Mouse (Mus musculus) liver, adult (tissue): ENCODE measurements around the gene Sh3d19.

Source experiments
- GATA4 ChIP-seq: IDR thresholded peaks from 2 replicates; pipeline ENCODE4 v1.6.1; 2014; ENCODE audit warnings: mild to moderate bottlenecking, low read length; ENCODE audit not compliant: insufficient replicate concordance

Gene Sh3d19

GRCm38 (mm10) chr3:86011373-86011772, 40.5 kb downstream of the Sh3d19 start:
- TF ChIP-seq GATA4, result no peak

GRCm38 (mm10) chr3:86011833-86012232, 40.9 kb downstream of the Sh3d19 start:
- no peak for TF ChIP-seq GATA4

GRCm38 (mm10) chr3:86013837-86014236, 42.9 kb downstream of the Sh3d19 start:
- peak; percentile 63; the same call in 1 of the 2 replicates for TF ChIP-seq GATA4

GRCm38 (mm10) chr3:86016965-86017364, 46.1 kb downstream of the Sh3d19 start:
- no peak for TF ChIP-seq GATA4

GRCm38 (mm10) chr3:86017484-86017883, 46.6 kb downstream of the Sh3d19 start:
- TF ChIP-seq GATA4, result no peak

- TF ChIP-seq GATA4, result no peak; the same call in 1 of the 2 replicates
These were observed 50.2 kb downstream of the Sh3d19 start for GRCm38 (mm10) chr3:86020921-86021650.

- no peak for TF ChIP-seq GATA4
These were observed 50.7 kb downstream of the Sh3d19 start for GRCm38 (mm10) chr3:86021651-86022050.

GRCm38 (mm10) chr3:86024065-86024795, 53.3 kb downstream of the Sh3d19 start:
- TF ChIP-seq GATA4, result no peak

GRCm38 (mm10) chr3:86025341-86026137, 54.6 kb downstream of the Sh3d19 start:
- no peak for TF ChIP-seq GATA4

GRCm38 (mm10) chr3:86028658-86029375, 57.9 kb downstream of the Sh3d19 start:
- TF ChIP-seq GATA4, result no peak

GRCm38 (mm10) chr3:86030566-86030965, 59.7 kb downstream of the Sh3d19 start:
- TF ChIP-seq GATA4, result no peak

GRCm38 (mm10) chr3:86033455-86034090, 62.7 kb downstream of the Sh3d19 start:
- no peak for TF ChIP-seq GATA4

GRCm38 (mm10) chr3:86037926-86038484, 67.1 kb downstream of the Sh3d19 start:
- TF ChIP-seq GATA4, result no peak

GRCm38 (mm10) chr3:86038648-86039047, 67.7 kb downstream of the Sh3d19 start:
- no peak for TF ChIP-seq GATA4
